Mouse (Mus musculus) cortical plate, adult 2 months (tissue): ENCODE results near the gene Ovol3.

ENCODE experiments used
- CTCF ChIP-seq: fragments of 200-500 bp; IDR thresholded peaks from 2 replicates; pipeline ENCODE4 v1.5.1; 2011; ENCODE audit warnings: mild to moderate bottlenecking, control low read depth, low read length; ENCODE audit not compliant: insufficient read depth; ENCODE audit errors: extremely low read depth
- POLR2A ChIP-seq: fragments of 200-500 bp; IDR thresholded peaks from 2 replicates; pipeline ENCODE4 v1.6.1; 2011; ENCODE audit warnings: mild to moderate bottlenecking, low read length, control low read depth; ENCODE audit not compliant: insufficient read depth; ENCODE audit errors: extremely low read depth

DNA sequence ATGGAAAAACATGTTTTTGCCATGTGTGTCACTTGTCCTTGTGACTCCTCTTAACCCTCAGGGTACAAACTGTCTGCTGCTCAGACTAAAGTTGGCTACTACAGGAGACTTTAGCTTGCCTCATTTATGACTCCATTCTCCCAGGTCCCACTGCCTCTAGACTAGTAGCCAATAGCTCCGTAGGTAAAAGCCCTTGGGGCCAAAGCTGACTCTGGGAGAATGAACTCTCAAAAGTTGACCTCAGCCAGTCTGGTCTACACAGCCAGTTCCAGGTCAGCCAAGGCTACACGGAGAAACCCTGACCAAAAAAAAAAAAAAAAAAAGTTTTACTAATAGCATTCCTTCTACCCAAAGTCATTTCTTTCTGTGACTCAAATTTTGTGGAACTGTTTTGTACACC is 43.4 kb upstream of the Ovol3 start:
- TF ChIP-seq CTCF (no peak), POLR2A (no peak)
